Mouse (Mus musculus) small intestine, adult 2 months (tissue): Measurements from ENCODE around the gene Ggps1.

Experiments used
- CTCF ChIP-seq: fragments of 200-500 bp; IDR thresholded peaks from 2 replicates; pipeline ENCODE4 v1.5.1; 2012; ENCODE audit warnings: low read depth, mild to moderate bottlenecking, control low read depth, inconsistent platforms, low read length, moderate library complexity, mixed read lengths; ENCODE audit not compliant: insufficient replicate concordance, insufficient read length; ENCODE audit errors: extremely low read depth
- POLR2A ChIP-seq: fragments of 200-500 bp; IDR thresholded peaks from 2 replicates; pipeline ENCODE4 v1.6.1; 2012; ENCODE audit warnings: low read depth, mild to moderate bottlenecking, control low read depth, inconsistent platforms, low read length, moderate library complexity

- TF ChIP-seq POLR2A = no peak
- TF ChIP-seq CTCF = no peak
These were observed 4.7 kb upstream of the Ggps1 start for GRCm38 (mm10) chr13:14068035-14068434.
